Mouse (Mus musculus): ENCODE results near the gene Fmr1. TPM values are rescaled to one million over a fixed set of nuclear protein-coding genes. Genes with fewer than 3 reads are reported as not detected.
"Not testable (repeated sequence)": the region's sequence is repeated elsewhere in the genome, so short reads cannot be mapped to it uniquely, and the experiment has no call there.

Gene Fmr1
- polyA plus RNA-seq (2015; fragmentation: Nextera tagmentation; extraction: Ambion mirVana): 21.2 and 22.9 TPM in 2 replicates

GRCm38 (mm10) chrX:68678333-68678740 is at the start of gene Fmr1:
Gene Fmr1 (plus strand): TSS chrX:68678541.
- H3K27me3 ChIP-seq (replicated peaks; ENCODE audit: control insufficient read depth, insufficient read depth, low read length): no peaks in the 10 kb centered on the region
- TF ChIP-seq CTCF (IDR thresholded peaks at IDR 0.05; ENCODE audit: low read depth): peak; percentile 49
- H3K4me2 ChIP-seq (replicated peaks; ENCODE audit: low read depth): peak within 1 kb of the TSS; percentile 61
- no peaks in the 10 kb centered on the region for H3K36me3 ChIP-seq (ENCODE audit: control insufficient read depth, insufficient read depth)
- H3K4me3 ChIP-seq (ENCODE audit: low read depth, low read length): peak within 1 kb of the TSS; percentile 53
- peak; percentile 98 for ATAC-seq
- 14% methylated on average over 27 of the region's 49 CpGs for WGBS
- no peaks in the 10 kb centered on the region for H3K9me3 ChIP-seq (ENCODE audit: control insufficient read depth)
- H3K4me1 ChIP-seq (replicated peaks; ENCODE audit: control insufficient read depth, insufficient read depth, low read length): no peaks in the 10 kb centered on the region
- peak within 1 kb of the TSS; percentile 75 for H3K9ac ChIP-seq (ENCODE audit: low read depth, low read length)
- peak within 1 kb of the TSS; percentile 95 for H3K27ac ChIP-seq (ENCODE audit: low read depth, low read length)

GRCm38 (mm10) chrX:68641603-68642002 is 36.7 kb upstream of the Fmr1 start:
- no peaks in the 10 kb centered on the region for H3K4me1 ChIP-seq (replicated peaks; ENCODE audit: control insufficient read depth, insufficient read depth, low read length)
- H3K27me3 ChIP-seq (replicated peaks; ENCODE audit: control insufficient read depth, insufficient read depth, low read length): no peaks in the 10 kb centered on the region
- no peaks in the 10 kb centered on the region for H3K36me3 ChIP-seq (ENCODE audit: control insufficient read depth, insufficient read depth)
- H3K9me3 ChIP-seq (ENCODE audit: control insufficient read depth): no peaks in the 10 kb centered on the region
- no peak for ATAC-seq
- no peak for TF ChIP-seq CTCF (IDR thresholded peaks at IDR 0.05; ENCODE audit: low read depth)
- no peak overlapping the region for H3K4me3 ChIP-seq (ENCODE audit: low read depth, low read length)
- H3K9ac ChIP-seq (ENCODE audit: low read depth, low read length): no peak overlapping the region
- H3K27ac ChIP-seq (ENCODE audit: low read depth, low read length): no peak overlapping the region
- no peak overlapping the region for H3K4me2 ChIP-seq (replicated peaks; ENCODE audit: low read depth)
- WGBS: 32% methylated on average over 1 of the region's 1 CpGs

GRCm38 (mm10) chrX:68645154-68645919 is 33.0 kb upstream of the Fmr1 start:
- no peaks in the 10 kb centered on the region for H3K36me3 ChIP-seq (ENCODE audit: control insufficient read depth, insufficient read depth)
- 63% methylated on average over 7 of the region's 7 CpGs for WGBS

GRCm38 (mm10) chrX:68677508-68677907 is 833 bp upstream of the Fmr1 start:
- WGBS: 24% methylated on average over 1 of the region's 1 CpGs
- no peak for ATAC-seq
- Histone ChIP-seq H3K4me1 (replicated peaks; ENCODE audit: control insufficient read depth, insufficient read depth, low read length) (no peaks in the 10 kb centered on the region), H3K36me3 (ENCODE audit: control insufficient read depth, insufficient read depth) (no peaks in the 10 kb centered on the region), H3K4me3 (ENCODE audit: low read depth, low read length) (no peak overlapping the region), H3K27me3 (replicated peaks; ENCODE audit: control insufficient read depth, insufficient read depth, low read length) (no peaks in the 10 kb centered on the region), H3K9me3 (ENCODE audit: control insufficient read depth) (no peaks in the 10 kb centered on the region), H3K4me2 (replicated peaks; ENCODE audit: low read depth) (no peak overlapping the region), H3K27ac (ENCODE audit: low read depth, low read length) (no peak overlapping the region), H3K9ac (ENCODE audit: low read depth, low read length) (no peak overlapping the region)
- no peak for TF ChIP-seq CTCF (IDR thresholded peaks at IDR 0.05; ENCODE audit: low read depth)

More at GRCm38 (mm10) chrX:68645154-68645919, 33.0 kb upstream of the Fmr1 start:
- Histone ChIP-seq H3K4me2 (replicated peaks; ENCODE audit: low read depth) (no peak overlapping the region), H3K27me3 (replicated peaks; ENCODE audit: control insufficient read depth, insufficient read depth, low read length) (no peaks in the 10 kb centered on the region), H3K9ac (ENCODE audit: low read depth, low read length) (no peak overlapping the region), H3K27ac (ENCODE audit: low read depth, low read length) (no peak overlapping the region), H3K4me1 (replicated peaks; ENCODE audit: control insufficient read depth, insufficient read depth, low read length) (no peaks in the 10 kb centered on the region), H3K4me3 (ENCODE audit: low read depth, low read length) (no peak overlapping the region), H3K9me3 (ENCODE audit: control insufficient read depth) (no peaks in the 10 kb centered on the region)
- TF ChIP-seq CTCF (IDR thresholded peaks at IDR 0.05; ENCODE audit: low read depth): no peak
- no peak for ATAC-seq

GRCm38 (mm10) chrX:68678815-68679486 is 610 bp downstream of the Fmr1 start:
- 20% methylated on average over 61 of the region's 67 CpGs for WGBS

GRCm38 (mm10) chrX:68684706-68685105 is 6.4 kb downstream of the Fmr1 start:
- H3K4me3 ChIP-seq (ENCODE audit: low read depth, low read length): no peak overlapping the region
- H3K4me2 ChIP-seq (replicated peaks; ENCODE audit: low read depth): no peak overlapping the region
- no peak for TF ChIP-seq CTCF (IDR thresholded peaks at IDR 0.05; ENCODE audit: low read depth)
- 0 out of 2 replicates have a peak, but pooled peaks have one; percentile 43 for ATAC-seq
- no peak overlapping the region for H3K9ac ChIP-seq (ENCODE audit: low read depth, low read length)
- H3K27ac ChIP-seq (ENCODE audit: low read depth, low read length): no peak overlapping the region
- H3K27me3 ChIP-seq (replicated peaks; ENCODE audit: control insufficient read depth, insufficient read depth, low read length): no peaks in the 10 kb centered on the region
- no peaks in the 10 kb centered on the region for H3K9me3 ChIP-seq (ENCODE audit: control insufficient read depth)
- WGBS: 58% methylated on average over 2 of the region's 2 CpGs
- H3K36me3 ChIP-seq (ENCODE audit: control insufficient read depth, insufficient read depth): no peaks in the 10 kb centered on the region
- H3K4me1 ChIP-seq (replicated peaks; ENCODE audit: control insufficient read depth, insufficient read depth, low read length): no peaks in the 10 kb centered on the region

More at GRCm38 (mm10) chrX:68678815-68679486, 610 bp downstream of the Fmr1 start:
- Histone ChIP-seq H3K9me3 (ENCODE audit: control insufficient read depth) (no peaks in the 10 kb centered on the region), H3K36me3 (ENCODE audit: control insufficient read depth, insufficient read depth) (no peaks in the 10 kb centered on the region), H3K4me1 (replicated peaks; ENCODE audit: control insufficient read depth, insufficient read depth, low read length) (no peaks in the 10 kb centered on the region), H3K27ac (ENCODE audit: low read depth, low read length) (peak overlapping the region; percentile 95), H3K27me3 (replicated peaks; ENCODE audit: control insufficient read depth, insufficient read depth, low read length) (no peaks in the 10 kb centered on the region), H3K9ac (ENCODE audit: low read depth, low read length) (peak overlapping the region; percentile 75), H3K4me3 (ENCODE audit: low read depth, low read length) (peak overlapping the region; percentile 53), H3K4me2 (replicated peaks; ENCODE audit: low read depth) (peak overlapping the region; percentile 61)
- TF ChIP-seq CTCF (IDR thresholded peaks at IDR 0.05; ENCODE audit: low read depth): no peak
- ATAC-seq: peak; percentile 74

GRCm38 (mm10) chrX:68691936-68692335 is 13.6 kb downstream of the Fmr1 start:
- H3K4me1 ChIP-seq (replicated peaks; ENCODE audit: control insufficient read depth, insufficient read depth, low read length); H3K4me2 ChIP-seq (replicated peaks; ENCODE audit: low read depth); H3K36me3 ChIP-seq (ENCODE audit: control insufficient read depth, insufficient read depth); H3K4me3 ChIP-seq (ENCODE audit: low read depth, low read length); H3K9ac ChIP-seq (ENCODE audit: low read depth, low read length); ATAC-seq; H3K9me3 ChIP-seq (ENCODE audit: control insufficient read depth); H3K27ac ChIP-seq (ENCODE audit: low read depth, low read length); H3K27me3 ChIP-seq (replicated peaks; ENCODE audit: control insufficient read depth, insufficient read depth, low read length): not testable (repeated sequence)
- WGBS: 82% methylated on average over 8 of the region's 8 CpGs

Measured in intestine, postnatal 0 days (tissue).